Mouse (Mus musculus) erythroblast, embryonic 14.5 days (primary cell): ENCODE results near the gene Rnf150.

ENCODE experiments used
- GATA1 ChIP-seq: IDR thresholded peaks from 2 replicates; pipeline ENCODE4 v1.6.1; 2012; ENCODE audit warnings: low read length, inconsistent platforms, mixed read lengths
- TAL1 ChIP-seq: IDR thresholded peaks from 3 replicates; pipeline ENCODE4 v1.6.1; 2012; ENCODE audit warnings: low read length, inconsistent platforms, mixed read lengths

- TF ChIP-seq GATA1 (no peak), TAL1 (no peak)
Observed at GRCm38 (mm10) chr8:83061257-83061656, 198.1 kb downstream of the Rnf150 start.
